Mouse (Mus musculus) heart, adult 2 months (tissue): ENCODE data around the gene Rassf8.

ENCODE experiments used
- CTCF ChIP-seq: fragments of 200-600 bp; IDR thresholded peaks from 2 replicates; pipeline ENCODE4 v1.8.1; 2022; ENCODE audit warnings: antibody characterized with exemption, mild to moderate bottlenecking, moderate library complexity
- EP300 ChIP-seq: fragments of 200-500 bp; IDR thresholded peaks from 2 replicates; pipeline ENCODE4 v1.6.1; 2011; ENCODE audit warnings: low read depth, low read length, control low read depth; ENCODE audit not compliant: insufficient read depth
- POLR2A ChIP-seq: fragments of 200-500 bp; IDR thresholded peaks from 2 replicates; pipeline ENCODE4 v1.6.1; 2011; ENCODE audit warnings: mild to moderate bottlenecking, low read depth, low read length, control low read depth; ENCODE audit not compliant: insufficient read depth

DNA sequence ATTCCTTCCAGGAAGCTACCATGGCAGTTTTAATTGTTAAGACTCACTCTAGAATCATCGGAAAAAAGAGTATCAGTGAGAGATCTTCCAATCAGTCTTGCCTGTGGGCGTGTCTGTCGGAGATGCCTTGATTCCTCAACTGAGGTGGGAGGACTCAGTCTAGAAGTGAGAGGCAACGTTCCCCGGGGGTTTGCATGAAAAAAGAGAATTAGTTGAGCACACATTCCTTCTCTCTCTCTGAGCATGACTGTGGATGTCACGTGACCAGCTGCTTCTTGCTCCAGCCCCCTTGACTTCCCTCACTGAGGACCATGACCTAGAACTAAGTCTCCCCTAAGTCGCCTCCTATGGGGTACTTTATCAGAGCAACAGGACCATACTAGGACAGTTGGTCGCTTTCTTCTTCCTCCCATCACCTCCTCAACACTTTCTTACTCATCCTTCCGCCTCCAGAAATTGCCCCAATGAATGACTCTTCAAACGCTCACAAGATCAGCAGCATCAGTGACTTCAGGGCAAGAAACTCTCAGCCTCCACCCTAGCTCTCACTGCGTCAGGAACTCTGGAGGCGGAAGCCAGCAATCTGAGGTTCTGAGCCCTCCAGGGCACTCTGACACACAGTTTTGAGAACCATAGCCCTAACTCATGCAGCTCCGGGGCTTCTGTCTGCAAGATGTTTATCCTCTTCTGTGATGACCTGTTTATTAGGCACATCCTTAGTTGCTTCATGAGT lies 23.3 kb upstream of the Rassf8 start:
- TF ChIP-seq POLR2A (no peak), CTCF (no peak), EP300 (no peak)
